Mouse (Mus musculus) forebrain, postnatal 0 days (tissue): ENCODE results near the gene Ccdc78. TPM values are rescaled to one million over a fixed set of nuclear protein-coding genes. Genes with fewer than 3 reads are reported as not detected.
A peak's percentile ranks its signal among the peaks of the same experiment; 100 is the strongest.

Experiments used
- ATAC-seq: fragments of 200-750 bp; cut with Nextera tagmentation; 2 replicates; pipeline ENCODE4 v1.8.0; 2017; ENCODE audit warnings: mild to moderate bottlenecking, moderate library complexity
- DNase-seq: peaks from one replicate; pipeline ENCODE4 v3.0.0-alpha.2; 2015
- H3K27ac ChIP-seq: fragments of 300-500 bp; sonication (generic); 2 replicates; pipeline ENCODE4 v1.5.1; 2014; ENCODE audit warnings: low read depth, mild to moderate bottlenecking, antibody characterized with exemption, low read length, moderate library complexity, mixed read lengths
- H3K27me3 ChIP-seq: fragments of 300-500 bp; sonication (generic); 2 replicates; pipeline ENCODE4 v1.6.1; 2014; ENCODE audit warnings: mild to moderate bottlenecking, low read length, mixed read lengths; ENCODE audit not compliant: insufficient read depth
- H3K36me3 ChIP-seq: fragments of 300-500 bp; sonication (generic); 2 replicates; pipeline ENCODE4 v1.6.1; 2014; ENCODE audit warnings: mild to moderate bottlenecking, moderate library complexity; ENCODE audit not compliant: insufficient read depth
- H3K4me1 ChIP-seq: fragments of 300-500 bp; sonication (generic); 2 replicates; pipeline ENCODE4 v1.6.1; 2014; ENCODE audit warnings: antibody characterized with exemption; ENCODE audit not compliant: insufficient read depth
- H3K4me2 ChIP-seq: fragments of 300-500 bp; sonication (generic); 2 replicates; pipeline ENCODE4 v1.6.1; 2014; ENCODE audit warnings: low read depth, mild to moderate bottlenecking, moderate library complexity
- H3K4me3 ChIP-seq: fragments of 300-500 bp; sonication (generic); 2 replicates; pipeline ENCODE4 v1.5.1; 2014; ENCODE audit warnings: low read depth, low read length, mixed read lengths
- H3K9ac ChIP-seq: fragments of 300-500 bp; sonication (generic); 2 replicates; pipeline ENCODE4 v1.6.1; 2014; ENCODE audit warnings: mild to moderate bottlenecking
- H3K9me3 ChIP-seq: fragments of 300-500 bp; sonication (generic); 2 replicates; pipeline ENCODE4 v1.6.1; 2016; ENCODE audit warnings: low read length
- CTCF ChIP-seq: sonication (generic); IDR thresholded peaks from 2 replicates; pipeline ENCODE4 v1.5.1; 2016; ENCODE audit warnings: antibody characterized with exemption, control low read depth, low read depth
- WGBS: fragments of 180-500 bp; shearing (Covaris S2); extraction: QIAGEN DNeasy Blood & Tissue Kit; methylation state at CpG from one replicate; pipeline ENCODE4 v1.1.7; 2014; 5-methylcytosine and 5-hydroxymethylcytosine counted together
- polyA plus RNA-seq: library from polyadenylated mRNA; unstranded; fragments of >200 nt; fragmentation: Nextera tagmentation; extraction: Ambion mirVana; gene quantifications from 2 replicates; pipeline ENCODE4 v1.2.1, GENCODE M21; 2015
- total RNA-seq: library from RNA; depleted of rRNA; stranded (reverse); fragments of >200 nt; gene quantifications from 2 replicates; pipeline ENCODE4 v1.2.3, GENCODE M21; 2014

The Ccdc78 gene
- total and polyA plus RNA-seq, 2 experiments from 2014 or later = 0.36 TPM; not detected in 1

- Histone ChIP-seq H3K4me2 (no peak within 1 kb of the TSS), H3K27ac (no peak within 1 kb of the TSS), H3K9me3 (no peaks in the 10 kb centered on the region), H3K4me3 (no peak within 1 kb of the TSS), H3K36me3 (no peaks in the 10 kb centered on the region), H3K4me1 (no peaks in the 10 kb centered on the region), H3K27me3 (no peaks in the 10 kb centered on the region), H3K9ac (no peak within 1 kb of the TSS)
- DNase-seq = no peak
- 83% methylated on average over 9 of the region's 9 CpGs for WGBS
- no peak for TF ChIP-seq CTCF
- ATAC-seq = no peak
These were observed 32.1 kb upstream of the Ccdc78 start, which contains the start of gene Msln for GRCm38 (mm10) chr17:25754241-25754640. Msln (minus strand) TSS chr17:25754378.

DNA sequence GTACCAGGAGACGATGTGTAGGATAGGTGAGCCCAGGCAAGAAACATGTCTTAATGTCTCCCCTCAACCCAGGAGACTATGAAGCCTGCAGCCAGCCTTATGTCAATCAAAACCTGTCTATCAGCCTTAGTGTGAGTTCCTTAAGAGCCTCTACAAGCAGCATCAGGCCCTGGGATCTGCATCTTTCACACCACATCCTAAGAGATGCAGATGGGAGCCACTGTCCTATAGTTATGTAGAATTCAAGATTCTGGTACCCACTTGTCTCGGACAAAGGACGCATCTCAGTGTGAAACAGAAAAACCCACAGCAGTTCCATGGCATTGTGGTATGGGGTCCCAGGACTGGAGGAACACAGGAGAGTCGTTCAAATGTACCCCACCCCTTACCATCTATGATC lies 31.3 kb upstream of the Ccdc78 start:
- 80% methylated on average over 4 of the region's 4 CpGs for WGBS

DNA sequence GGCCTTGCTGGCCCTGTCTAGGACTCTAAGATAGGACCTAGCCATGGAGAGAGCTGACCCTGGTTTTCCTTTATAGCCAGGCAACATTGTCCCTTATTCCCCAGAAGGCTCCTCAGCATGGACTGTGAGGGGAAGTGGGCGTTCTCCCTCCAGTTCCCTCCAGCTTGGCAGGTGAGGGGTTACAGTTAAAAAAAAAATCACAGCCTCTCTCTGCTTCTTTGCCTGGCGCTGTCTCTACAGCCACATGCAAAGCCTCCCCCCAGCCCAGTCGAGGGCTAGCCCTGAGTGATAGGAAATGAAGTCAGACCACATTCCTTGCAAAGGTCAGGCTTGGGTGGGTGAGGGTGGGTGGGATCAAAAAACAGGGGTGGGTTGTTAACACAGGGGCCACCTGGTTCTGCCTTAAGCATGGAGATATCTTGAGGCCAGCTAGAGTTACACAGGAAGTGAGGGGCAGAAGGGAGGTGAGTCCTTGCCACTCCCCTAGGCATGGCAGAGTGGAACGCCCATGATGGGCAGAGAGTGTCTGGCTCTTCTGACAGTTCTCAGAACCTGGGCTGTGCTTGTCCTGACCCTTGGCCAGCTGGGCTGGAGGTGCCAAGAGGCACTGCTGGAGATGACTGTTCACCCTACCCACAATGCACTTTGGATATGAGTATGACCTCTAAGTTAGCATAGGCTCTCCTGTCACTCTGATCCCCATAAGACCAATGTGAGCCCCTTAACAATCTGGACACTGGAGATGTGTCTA lies 30.6 kb upstream of the Ccdc78 start:
- Histone ChIP-seq H3K9ac (no peak overlapping the region), H3K4me1 (no peaks in the 10 kb centered on the region), H3K27me3 (no peaks in the 10 kb centered on the region), H3K9me3 (no peaks in the 10 kb centered on the region), H3K4me3 (no peak overlapping the region), H3K36me3 (no peaks in the 10 kb centered on the region), H3K4me2 (no peak overlapping the region), H3K27ac (no peak overlapping the region)
- TF ChIP-seq CTCF = no peak
- DNase-seq = no peak
- 66% methylated on average over 4 of the region's 4 CpGs for WGBS
- no peak for ATAC-seq

More for the DNA sequence above, 31.3 kb upstream of the Ccdc78 start:
- no peaks in the 10 kb centered on the region for H3K9me3 ChIP-seq
- H3K27me3 ChIP-seq = no peaks in the 10 kb centered on the region
- TF ChIP-seq CTCF = no peak
- H3K27ac ChIP-seq = no peak overlapping the region
- no peaks in the 10 kb centered on the region for H3K36me3 ChIP-seq
- ATAC-seq (no peak), DNase-seq (no peak)
- H3K4me1 ChIP-seq = no peaks in the 10 kb centered on the region
- H3K9ac ChIP-seq = no peak overlapping the region
- no peak overlapping the region for H3K4me2 ChIP-seq
- no peak overlapping the region for H3K4me3 ChIP-seq

GRCm38 (mm10) chr17:25756378-25757242 lies 29.8 kb upstream of the Ccdc78 start:
- Histone ChIP-seq H3K9ac (no peak overlapping the region), H3K27ac (no peak overlapping the region), H3K36me3 (no peaks in the 10 kb centered on the region), H3K4me1 (no peaks in the 10 kb centered on the region), H3K27me3 (no peaks in the 10 kb centered on the region), H3K4me2 (no peak overlapping the region), H3K9me3 (no peaks in the 10 kb centered on the region), H3K4me3 (no peak overlapping the region)
- no peak for TF ChIP-seq CTCF
- no peak for ATAC-seq
- 74% methylated on average over 9 of the region's 9 CpGs for WGBS
- DNase-seq = no peak

- H3K9me3 ChIP-seq = no peaks in the 10 kb centered on the region
- no peak overlapping the region for H3K27ac ChIP-seq
- H3K4me3 ChIP-seq = no peak overlapping the region
- H3K27me3 ChIP-seq = no peaks in the 10 kb centered on the region
- ATAC-seq (no peak), DNase-seq (no peak)
- no peak overlapping the region for H3K4me2 ChIP-seq
- TF ChIP-seq CTCF = no peak
- no peaks in the 10 kb centered on the region for H3K4me1 ChIP-seq
- whole genome bisulfite sequencing = 76% methylated on average over 3 of the region's 3 CpGs
- no peaks in the 10 kb centered on the region for H3K36me3 ChIP-seq
- no peak overlapping the region for H3K9ac ChIP-seq
These were observed 28.7 kb upstream of the Ccdc78 start for GRCm38 (mm10) chr17:25757691-25758090.

GRCm38 (mm10) chr17:25760148-25760547 lies 26.2 kb upstream of the Ccdc78 start:
- WGBS = 78% methylated on average over 8 of the region's 8 CpGs

DNA sequence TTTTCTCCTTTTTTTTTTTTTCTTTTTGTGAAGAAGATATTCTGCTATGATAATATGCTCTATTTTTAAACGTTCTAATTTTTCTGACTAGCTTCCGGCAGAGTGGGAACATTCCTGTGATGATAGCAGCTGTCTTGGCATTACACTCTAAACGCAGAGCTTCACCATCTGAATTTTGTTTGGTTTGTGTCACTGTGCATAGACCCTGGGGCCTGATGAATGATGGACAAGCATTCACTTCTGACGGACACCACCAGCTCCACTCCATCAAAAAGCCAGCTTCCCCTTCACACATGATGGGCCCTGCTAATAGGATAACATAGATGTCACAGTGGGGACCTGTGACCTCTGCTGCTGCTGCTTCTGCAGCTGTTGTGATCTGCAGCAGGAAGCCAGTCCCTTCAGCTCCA lies 24.8 kb upstream of the Ccdc78 start:
- Histone ChIP-seq H3K4me2 (no peak overlapping the region), H3K27ac (peak overlapping the region; percentile 57; the same call in 1 of the 2 replicates), H3K27me3 (no peaks in the 10 kb centered on the region), H3K4me3 (no peak overlapping the region), H3K4me1 (no peaks in the 10 kb centered on the region), H3K36me3 (no peaks in the 10 kb centered on the region), H3K9me3 (no peaks in the 10 kb centered on the region), H3K9ac (no peak overlapping the region)
- ATAC-seq (peak; percentile 43), DNase-seq (no peak)
- TF ChIP-seq CTCF = no peak
- WGBS = 54% methylated on average over 4 of the region's 4 CpGs

More at GRCm38 (mm10) chr17:25760148-25760547, 26.2 kb upstream of the Ccdc78 start:
- DNase-seq = no peak
- no peaks in the 10 kb centered on the region for H3K4me1 ChIP-seq
- no peak for ATAC-seq
- H3K4me3 ChIP-seq = no peak overlapping the region
- H3K4me2 ChIP-seq = no peak overlapping the region
- H3K9me3 ChIP-seq = no peaks in the 10 kb centered on the region
- H3K27ac ChIP-seq = no peak overlapping the region
- no peak overlapping the region for H3K9ac ChIP-seq
- no peaks in the 10 kb centered on the region for H3K27me3 ChIP-seq
- H3K36me3 ChIP-seq = no peaks in the 10 kb centered on the region
- TF ChIP-seq CTCF = no peak
